In the genomic region with DNA sequence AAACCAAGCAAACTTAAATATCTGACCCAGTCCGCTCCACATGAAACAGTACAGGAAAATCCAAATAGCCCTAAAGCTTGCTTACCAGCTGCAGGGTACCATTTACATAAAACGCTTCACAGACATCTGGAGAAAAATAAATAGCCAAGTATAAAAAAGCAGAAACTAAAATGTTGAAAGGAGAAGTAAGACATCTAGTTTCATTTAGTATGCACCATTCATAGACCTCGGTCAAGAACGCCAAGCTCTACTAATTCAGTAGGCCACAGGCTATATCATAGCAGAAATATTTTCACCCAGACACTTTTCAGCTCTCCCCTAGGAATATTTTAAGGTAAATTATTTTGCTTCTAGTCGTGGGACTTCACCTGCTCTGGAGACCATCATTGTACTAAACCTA, we compare ENCODE assay signal across 11 mouse cellular contexts. TPM values are rescaled to one million over a fixed set of nuclear protein-coding genes. Genes with fewer than 3 reads are reported as not detected.
DNase-seq lines count a peak whose midpoint lies in the region; ATAC-seq and TF ChIP-seq lines count a peak whose summit lies in the region.
"Had no signal": no experiment of that assay in that cellular context is flagged by ENCODE, and none has a peak within 500 bp of the region (broad histone marks: within the 10 kb centered on the region; RNA-seq: fewer than 3 reads in every experiment).

No protein-coding gene starts in this region.

- H3K9ac ChIP-seq in kidney, embryonic 15.5 days, result no peak overlapping the region
- H3K9ac ChIP-seq in forebrain, postnatal 0 days, result no peak overlapping the region; the same call in 1 of the 2 replicates
- 0 out of 2 replicates have a peak overlapping the region, but pooled peaks have one; percentile 82 for H3K9ac ChIP-seq in midbrain, embryonic 14.5 days (replicated peaks; ENCODE audit: low read length)

- no peaks in the 10 kb centered on the region for H3K36me3 ChIP-seq in kidney, embryonic 15.5 days
- no peaks in the 10 kb centered on the region for H3K36me3 ChIP-seq in forebrain, postnatal 0 days (ENCODE audit: insufficient read depth)
- no peaks in the 10 kb centered on the region for H3K36me3 ChIP-seq in midbrain, embryonic 14.5 days (ENCODE audit: control insufficient read depth, insufficient read depth, low read length)

- WGBS in kidney, embryonic 15.5 days, result 87% methylated on average over 5 of the region's 5 CpGs
- 88% methylated on average over 5 of the region's 5 CpGs for WGBS in forebrain, postnatal 0 days
- 88% methylated on average over 5 of the region's 5 CpGs for WGBS in midbrain, embryonic 14.5 days

- peak overlapping the region; percentile 90 for H3K4me2 ChIP-seq in kidney, embryonic 15.5 days
- peak overlapping the region; percentile 66 for H3K4me2 ChIP-seq in forebrain, postnatal 0 days (ENCODE audit: low read depth)
- peak overlapping the region; percentile 80 for H3K4me2 ChIP-seq in midbrain, embryonic 14.5 days (ENCODE audit: low read length)

- ATAC-seq in kidney, embryonic 15.5 days (replicated peaks; ENCODE audit: low FRiP score), result no peak
- no peak for ATAC-seq in forebrain, postnatal 0 days
- ATAC-seq in midbrain, embryonic 14.5 days (ENCODE audit: low FRiP score, low TSS enrichment), result no peak
- no peak for ATAC-seq in activated CD4-positive, CD25-positive, alpha-beta regulatory T cell, adult 4 months

- H3K27me3 ChIP-seq in kidney, embryonic 15.5 days, result no peaks in the 10 kb centered on the region
- no peaks in the 10 kb centered on the region for H3K27me3 ChIP-seq in forebrain, postnatal 0 days (ENCODE audit: insufficient read depth, low read length)
- H3K27me3 ChIP-seq in midbrain, embryonic 14.5 days (ENCODE audit: control insufficient read depth, insufficient read depth, low read length), result no peaks in the 10 kb centered on the region

- H3K4me1 ChIP-seq in kidney, embryonic 15.5 days, result peaks cover 15% of the 10 kb centered on the region
- H3K4me1 ChIP-seq in brown adipose tissue, adult 24 weeks (ENCODE audit: control insufficient read depth, insufficient read depth, insufficient read length, low read length), result peaks cover 6% of the 10 kb centered on the region; the same call in 1 of the 2 replicates
- H3K4me1 ChIP-seq in forebrain, postnatal 0 days (ENCODE audit: insufficient read depth), result 0 out of 2 replicates have a peak, but pooled peaks cover 10% of the 10 kb centered on the region
- H3K4me1 ChIP-seq in midbrain, embryonic 14.5 days (ENCODE audit: control insufficient read depth, insufficient read depth, low read length), result peaks cover 12% of the 10 kb centered on the region

- no peaks in the 10 kb centered on the region for H3K9me3 ChIP-seq in kidney, embryonic 15.5 days (replicated peaks)
- no peaks in the 10 kb centered on the region for H3K9me3 ChIP-seq in forebrain, postnatal 0 days (ENCODE audit: low read length)
- H3K9me3 ChIP-seq in midbrain, embryonic 14.5 days (ENCODE audit: control insufficient read depth, low read length), result no peaks in the 10 kb centered on the region

- no peak for TF ChIP-seq CTCF in forebrain, postnatal 0 days (IDR thresholded peaks at IDR 0.05; ENCODE audit: low read depth)

- no peak for DNase-seq in kidney, postnatal 36 days
- DNase-seq in forebrain, postnatal 0 days, result no peak
- no peak for DNase-seq in midbrain, embryonic 14.5 days
- DNase-seq in Muller cell, postnatal 12 days (ENCODE audit: inconsistent ontology term), result no peak
- no peak for DNase-seq in thymus, postnatal 4 days
- DNase-seq: left cerebral cortex, postnatal 4 days had no signal

- H3K27ac ChIP-seq in kidney, embryonic 15.5 days, result no peak overlapping the region
- no peak overlapping the region for H3K27ac ChIP-seq in brown adipose tissue, adult 24 weeks (replicated peaks; ENCODE audit: low read depth, low read length)
- no peak overlapping the region for H3K27ac ChIP-seq in forebrain, postnatal 0 days (ENCODE audit: low read depth, low read length)
- no peak overlapping the region for H3K27ac ChIP-seq in midbrain, embryonic 14.5 days (replicated peaks; ENCODE audit: low read depth, low read length)

- peak overlapping the region; percentile 84; the same call in 1 of the 2 replicates for H3K4me3 ChIP-seq in kidney, embryonic 15.5 days (replicated peaks)
- H3K4me3 ChIP-seq in brown adipose tissue, adult 24 weeks (ENCODE audit: insufficient read depth, low read depth, low read length), result peak overlapping the region; percentile 93; the same call in 1 of the 2 replicates
- H3K4me3 ChIP-seq in forebrain, postnatal 0 days (ENCODE audit: low read depth, low read length), result 0 out of 2 replicates have a peak overlapping the region, but pooled peaks have one; percentile 58
- peak overlapping the region; percentile 81; the same call in 1 of the 2 replicates for H3K4me3 ChIP-seq in midbrain, embryonic 14.5 days (replicated peaks; ENCODE audit: low read depth, low read length)

RNA-seq across cellular contexts. Expression of a gene that starts 10.6 kb away (rescaled TPM):
- polyA plus RNA-seq in kidney, embryonic 15.5 days (2015; fragmentation: Nextera tagmentation; extraction: Ambion mirVana), result 98.7 and 113 TPM in 2 replicates
- 24.4 and 45.4 TPM in 2 replicates for polyA plus RNA-seq in brown adipose tissue, adult 24 weeks (2012; ENCODE audit: insufficient read depth, insufficient read length, missing spikeins)
- 121 and 142 TPM in 2 replicates for total RNA-seq in forebrain, postnatal 0 days (2014; rRNA removed)
- polyA plus RNA-seq in forebrain, postnatal 0 days (2015; fragmentation: Nextera tagmentation; extraction: Ambion mirVana), result 119 and 129 TPM in 2 replicates
- 167 and 171 TPM in 2 replicates for polyA plus RNA-seq in midbrain, embryonic 14.5 days (2014; fragmentation: Nextera tagmentation; extraction: Ambion mirVana)
- 10 to 100 TPM; 66.7 to 69.8 TPM for polyA plus RNA-seq in activated CD4-positive, CD25-positive, alpha-beta regulatory T cell, adult 4 months (2017; shearing (Covaris generic))

RNA-seq across cellular contexts. Expression of a gene that starts 10.9 kb away (rescaled TPM):
- polyA plus RNA-seq in kidney, embryonic 15.5 days (2015; fragmentation: Nextera tagmentation; extraction: Ambion mirVana), result 17.8 and 21.9 TPM in 2 replicates
- polyA plus RNA-seq in brown adipose tissue, adult 24 weeks (2012; ENCODE audit: insufficient read depth, insufficient read length, missing spikeins), result 9.6 and 12.6 TPM in 2 replicates
- total RNA-seq in forebrain, postnatal 0 days (2014; rRNA removed), result 70.9 and 81.0 TPM in 2 replicates
- 20.2 and 25.7 TPM in 2 replicates for polyA plus RNA-seq in forebrain, postnatal 0 days (2015; fragmentation: Nextera tagmentation; extraction: Ambion mirVana)
- polyA plus RNA-seq in midbrain, embryonic 14.5 days (2014; fragmentation: Nextera tagmentation; extraction: Ambion mirVana), result 30.0 TPM in 2 replicates
- 10 to 100 TPM in 1 of 2 experiments, 1 to 10 TPM in 1; 6.6 to 13.0 TPM for polyA plus RNA-seq in activated CD4-positive, CD25-positive, alpha-beta regulatory T cell, adult 4 months (2017; shearing (Covaris generic))

RNA-seq across cellular contexts. Expression of a gene that starts 47.2 kb away (rescaled TPM):
- 23.6 and 25.9 TPM in 2 replicates for polyA plus RNA-seq in kidney, embryonic 15.5 days (2015; fragmentation: Nextera tagmentation; extraction: Ambion mirVana)
- 10.2 and 13.6 TPM in 2 replicates for polyA plus RNA-seq in brown adipose tissue, adult 24 weeks (2012; ENCODE audit: insufficient read depth, insufficient read length, missing spikeins)
- 41.5 and 50.3 TPM in 2 replicates for total RNA-seq in forebrain, postnatal 0 days (2014; rRNA removed)
- polyA plus RNA-seq in forebrain, postnatal 0 days (2015; fragmentation: Nextera tagmentation; extraction: Ambion mirVana), result 10.6 and 19.6 TPM in 2 replicates
- polyA plus RNA-seq in midbrain, embryonic 14.5 days (2014; fragmentation: Nextera tagmentation; extraction: Ambion mirVana), result 35.2 and 51.7 TPM in 2 replicates
- 10 to 100 TPM; 20.5 to 21.4 TPM for polyA plus RNA-seq in activated CD4-positive, CD25-positive, alpha-beta regulatory T cell, adult 4 months (2017; shearing (Covaris generic))

RNA-seq across cellular contexts. Expression of a gene that starts 56.4 kb away (rescaled TPM):
- not detected in 2 replicates for polyA plus RNA-seq in kidney, embryonic 15.5 days (2015; fragmentation: Nextera tagmentation; extraction: Ambion mirVana)
- polyA plus RNA-seq in brown adipose tissue, adult 24 weeks (2012; ENCODE audit: insufficient read depth, insufficient read length, missing spikeins), result not detected in 2 replicates
- not detected in 2 replicates for total RNA-seq in forebrain, postnatal 0 days (2014; rRNA removed)
- polyA plus RNA-seq in forebrain, postnatal 0 days (2015; fragmentation: Nextera tagmentation; extraction: Ambion mirVana), result not detected in 2 replicates
- not detected in 2 replicates for polyA plus RNA-seq in midbrain, embryonic 14.5 days (2014; fragmentation: Nextera tagmentation; extraction: Ambion mirVana)
- not detected for polyA plus RNA-seq in activated CD4-positive, CD25-positive, alpha-beta regulatory T cell, adult 4 months (2017; shearing (Covaris generic))
- total RNA-seq: left cerebral cortex, postnatal 4 days had no signal
- polyA plus RNA-seq: brain, embryonic 14.5 days; erythroblast, embryonic 14.5 days had no signal
